Mouse (Mus musculus) splenic B cell, adult 2 months (primary cell): Measurements from ENCODE around the gene LTO1.
"Not testable (repeated sequence)": the region's sequence is repeated elsewhere in the genome, so short reads cannot be mapped to it uniquely, and the experiment has no call there.

ENCODE experiments used
- DNase-seq: peaks from one replicate; pipeline ENCODE4 v3.0.0-alpha.2; 2011; ENCODE audit warnings: low read depth, low spot score
- H3K27me3 ChIP-seq: 2 replicates; pipeline ENCODE4 v1.6.1; 2012; ENCODE audit warnings: mild to moderate bottlenecking, low read length, moderate library complexity, mixed read lengths; ENCODE audit not compliant: control insufficient read depth, poor library complexity, insufficient read depth, severe bottlenecking
- H3K36me3 ChIP-seq: 2 replicates; pipeline ENCODE4 v1.6.1; 2012; ENCODE audit warnings: mild to moderate bottlenecking, low read length, moderate library complexity, mixed read lengths; ENCODE audit not compliant: control insufficient read depth, poor library complexity, insufficient read depth, severe bottlenecking

LTO1 gene

DNA sequence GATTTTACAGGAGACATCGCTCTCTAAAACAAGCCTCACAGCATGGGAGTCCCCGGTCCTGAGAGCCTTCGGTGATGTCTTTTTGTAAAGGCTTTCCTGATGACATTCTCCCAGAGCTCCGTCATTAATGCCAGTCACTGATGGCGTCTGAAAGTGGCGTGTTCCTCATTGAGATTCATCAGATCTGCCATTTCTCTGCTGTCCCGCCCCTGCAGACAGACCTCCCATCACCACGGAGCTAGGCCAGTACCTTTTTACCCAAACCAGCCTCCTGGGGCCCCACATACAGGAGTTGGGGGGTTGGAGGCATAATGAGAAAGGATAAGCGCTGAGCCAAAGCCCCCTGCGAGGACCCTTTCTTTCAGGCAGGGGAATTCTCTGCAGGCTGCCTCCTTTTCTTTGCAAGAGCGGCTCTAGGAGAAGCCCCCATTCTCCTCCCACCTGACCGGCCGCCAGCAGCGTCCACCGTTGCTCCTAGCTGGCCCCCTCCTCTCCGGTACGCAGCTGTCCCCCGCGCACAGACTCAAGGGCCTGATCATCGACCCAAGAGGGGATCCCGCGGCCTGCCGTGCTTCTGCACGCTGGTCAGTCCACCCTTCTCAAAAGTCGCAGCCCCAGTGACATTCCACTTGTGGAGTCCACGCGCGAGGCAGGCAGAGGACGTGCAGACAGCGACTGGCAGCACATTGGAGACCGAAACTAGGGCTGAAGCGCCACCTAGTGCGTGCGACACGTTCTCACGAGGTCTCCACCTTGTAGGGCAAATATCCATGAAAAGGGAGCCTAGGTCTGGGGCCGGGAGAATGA is 19.4 kb upstream of the LTO1 start:
- DNase-seq = peak; percentile 66
- no peaks in the 10 kb centered on the region for H3K36me3 ChIP-seq
- 0 out of 2 replicates have a peak, but pooled peaks cover 3% of the 10 kb centered on the region for H3K27me3 ChIP-seq

DNA sequence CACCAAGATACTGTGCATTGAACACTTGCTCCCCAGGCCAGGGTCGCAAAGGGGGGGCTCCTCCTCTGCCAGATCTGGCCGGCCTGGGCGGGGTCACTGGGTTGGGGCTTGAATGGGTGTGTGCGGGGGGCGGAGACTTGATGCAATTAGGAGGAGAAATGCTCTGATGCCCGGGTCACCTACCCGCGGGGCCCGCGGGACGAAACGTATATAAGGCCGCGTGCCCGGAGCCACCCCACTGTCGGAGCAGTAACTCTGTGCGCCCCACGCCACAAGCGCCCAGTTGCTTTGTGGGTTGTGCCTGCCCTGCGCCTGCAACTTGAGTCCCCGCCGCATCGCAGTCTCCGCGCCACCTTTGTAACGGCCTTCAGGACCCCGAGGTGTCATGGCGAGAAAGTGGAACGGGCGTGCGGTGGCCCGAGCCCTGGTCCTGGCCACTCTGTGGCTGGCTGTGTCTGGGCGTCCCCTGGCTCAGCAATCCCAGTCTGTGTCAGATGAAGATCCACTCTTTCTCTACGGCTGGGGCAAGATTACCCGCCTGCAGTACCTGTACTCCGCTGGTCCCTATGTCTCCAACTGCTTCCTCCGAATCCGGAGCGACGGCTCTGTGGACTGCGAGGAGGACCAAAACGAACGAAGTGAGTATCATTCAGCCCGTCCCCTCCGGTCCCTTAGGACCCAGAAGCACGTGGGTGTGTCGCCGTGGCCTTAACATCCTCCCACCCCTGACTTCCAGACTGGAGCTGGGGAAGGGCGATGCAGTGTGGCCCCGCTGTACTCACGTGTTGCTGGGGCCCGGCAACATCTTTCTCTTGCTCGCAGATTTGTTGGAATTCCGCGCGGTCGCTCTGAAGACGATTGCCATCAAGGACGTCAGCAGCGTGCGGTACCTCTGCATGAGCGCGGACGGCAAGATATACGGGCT is 18.3 kb upstream of the LTO1 start, which contains the start of gene Fgf15:
Fgf15 (plus strand) TSS at position 238 of the 925 bp plus-strand sequence.
- 0 out of 2 replicates have a peak, but pooled peaks cover 3% of the 10 kb centered on the region for H3K27me3 ChIP-seq
- no peaks in the 10 kb centered on the region for H3K36me3 ChIP-seq
- no peak for DNase-seq

DNA sequence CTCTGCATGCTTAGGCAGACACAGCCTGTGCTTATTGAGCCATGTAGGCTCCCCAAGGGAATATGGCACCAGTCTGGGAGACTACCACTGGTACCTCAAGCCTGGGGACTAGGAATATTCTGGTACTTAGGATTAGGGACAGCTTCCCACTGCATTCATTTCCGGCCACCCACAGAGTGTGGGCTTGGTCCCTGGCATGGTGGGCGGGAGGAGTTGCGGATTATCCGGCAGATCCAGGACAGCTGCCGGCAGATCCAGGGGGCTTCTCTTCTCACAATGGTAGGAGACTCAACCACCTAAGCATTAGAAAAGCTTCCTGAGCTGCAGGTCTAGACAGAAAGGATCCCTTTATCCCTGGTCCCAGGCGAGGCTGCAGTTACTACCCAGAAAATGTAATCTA is 16.4 kb upstream of the LTO1 start:
- 0 out of 2 replicates have a peak, but pooled peaks cover 3% of the 10 kb centered on the region for H3K27me3 ChIP-seq
- H3K36me3 ChIP-seq = no peaks in the 10 kb centered on the region
- DNase-seq = no peak

DNA sequence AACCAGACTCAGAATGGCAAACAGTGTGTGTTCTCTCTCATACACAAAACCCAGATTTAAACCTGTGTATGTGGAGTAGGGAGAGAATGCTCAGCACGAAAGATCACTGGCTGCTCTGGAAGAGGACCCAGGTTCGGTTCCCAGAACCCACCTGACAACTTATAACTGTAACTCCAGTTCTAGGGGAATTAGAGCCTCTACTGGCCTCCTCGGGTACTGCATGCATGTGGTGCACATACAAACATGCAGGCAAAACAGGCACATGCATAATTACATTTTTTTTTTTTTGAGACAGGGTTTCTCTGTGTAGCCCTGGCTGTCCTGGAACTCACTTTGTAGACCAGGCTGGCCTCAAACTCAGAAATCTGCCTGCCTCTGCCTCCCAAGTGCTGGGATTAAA is 9.4 kb upstream of the LTO1 start:
- H3K27me3 ChIP-seq, H3K36me3 ChIP-seq: not testable (repeated sequence)
- peak; percentile 31 for DNase-seq

DNA sequence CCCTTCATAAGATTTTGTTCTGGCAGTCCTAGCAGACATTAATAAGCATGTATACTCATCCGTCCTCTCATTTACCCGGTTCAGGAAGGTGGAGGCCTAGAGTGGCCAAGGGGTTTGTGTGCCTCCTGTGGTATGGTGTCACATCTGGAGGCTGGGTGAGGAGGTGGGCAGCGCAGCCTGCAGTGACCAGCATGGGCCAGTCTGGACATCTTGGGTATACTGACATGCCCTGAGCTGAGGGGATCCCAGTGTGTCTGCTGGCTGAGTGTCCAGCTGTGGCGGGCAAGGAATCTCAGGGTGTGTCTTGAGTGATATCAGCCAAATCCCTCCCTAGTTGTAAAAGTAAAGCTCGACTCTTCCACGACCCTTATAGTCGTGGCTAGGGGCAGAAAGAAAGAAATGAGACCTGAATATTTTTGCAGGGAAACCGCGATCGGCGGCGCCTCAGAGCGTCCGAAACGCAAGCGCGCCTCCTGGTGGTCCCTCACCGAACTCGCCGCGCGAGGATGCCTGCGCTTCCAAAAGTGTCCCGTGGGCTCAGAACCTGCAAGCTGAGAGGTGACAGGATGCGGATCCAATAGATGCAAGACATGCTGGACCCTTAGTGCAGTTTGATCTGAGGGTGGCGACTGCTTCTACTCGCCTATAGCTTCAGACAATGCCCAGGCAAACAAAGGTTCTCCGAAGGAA is 8.0 kb upstream of the LTO1 start:
- DNase-seq = peak; percentile 76

DNA sequence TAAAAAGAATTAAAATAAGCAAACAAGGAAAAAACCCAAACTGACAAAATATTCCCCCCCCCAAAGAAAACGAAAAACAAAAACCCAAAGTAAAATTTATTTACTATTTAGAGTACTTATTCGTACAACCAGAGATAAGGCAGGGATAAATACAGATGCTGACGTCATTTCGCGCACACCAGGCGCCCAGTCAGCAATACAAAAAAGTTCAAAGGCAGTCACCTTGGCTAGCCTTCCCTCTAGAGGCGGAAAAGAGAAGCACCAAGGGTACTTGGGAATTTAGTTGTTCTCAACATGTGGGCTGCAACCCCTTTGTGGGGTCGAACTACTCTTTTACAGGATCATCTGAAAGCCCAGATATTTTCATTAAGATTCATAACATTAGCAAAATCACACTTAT is 7.1 kb upstream of the LTO1 start:
- peak; percentile 48 for DNase-seq
- no peaks in the 10 kb centered on the region for H3K27me3 ChIP-seq
- H3K36me3 ChIP-seq = no peaks in the 10 kb centered on the region

More for the DNA sequence above, 8.0 kb upstream of the LTO1 start:
- Histone ChIP-seq H3K36me3 (no peaks in the 10 kb centered on the region), H3K27me3 (no peaks in the 10 kb centered on the region)

DNA sequence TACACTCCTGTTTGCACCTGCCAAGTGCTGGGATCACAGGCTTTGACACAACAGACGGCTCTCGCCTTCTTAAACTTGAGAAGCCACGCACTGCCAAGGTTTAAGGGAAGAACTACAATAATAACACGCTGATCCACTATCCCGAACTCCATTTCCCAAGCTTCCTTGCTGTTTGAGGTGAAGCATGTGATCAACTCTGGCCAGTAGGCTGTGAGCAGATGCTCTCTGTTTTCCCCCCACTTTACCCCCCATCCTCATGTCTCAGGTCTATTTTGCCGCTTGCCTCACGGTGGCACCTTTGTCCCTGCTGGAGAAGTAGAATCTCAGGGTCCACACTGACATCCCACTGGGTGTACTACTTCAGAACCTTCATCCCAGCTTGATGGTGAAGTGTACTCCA is 6.2 kb upstream of the LTO1 start:
- Histone ChIP-seq H3K36me3 (no peaks in the 10 kb centered on the region), H3K27me3 (no peaks in the 10 kb centered on the region)
- DNase-seq = no peak

DNA sequence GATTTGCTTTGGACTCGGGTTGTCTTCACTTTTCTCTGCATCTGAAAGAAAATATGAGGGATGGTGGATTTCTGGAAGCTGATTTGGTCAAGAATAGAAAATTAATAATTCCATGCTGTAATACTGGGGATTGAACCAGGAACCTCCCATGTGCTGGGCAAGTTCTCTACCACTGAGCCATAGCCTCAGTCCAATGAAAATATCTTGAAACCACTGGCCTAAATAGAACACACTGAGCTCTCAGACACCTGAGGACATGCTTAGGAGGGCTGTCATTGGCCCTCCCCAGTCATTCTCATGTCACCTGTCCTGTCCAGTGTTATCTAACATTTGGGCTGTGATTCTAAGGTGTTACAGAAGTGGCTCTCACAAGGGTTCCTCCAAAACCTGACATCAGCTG is 3.8 kb upstream of the LTO1 start:
- DNase-seq = no peak
- no peaks in the 10 kb centered on the region for H3K36me3 ChIP-seq
- H3K27me3 ChIP-seq = no peaks in the 10 kb centered on the region

DNA sequence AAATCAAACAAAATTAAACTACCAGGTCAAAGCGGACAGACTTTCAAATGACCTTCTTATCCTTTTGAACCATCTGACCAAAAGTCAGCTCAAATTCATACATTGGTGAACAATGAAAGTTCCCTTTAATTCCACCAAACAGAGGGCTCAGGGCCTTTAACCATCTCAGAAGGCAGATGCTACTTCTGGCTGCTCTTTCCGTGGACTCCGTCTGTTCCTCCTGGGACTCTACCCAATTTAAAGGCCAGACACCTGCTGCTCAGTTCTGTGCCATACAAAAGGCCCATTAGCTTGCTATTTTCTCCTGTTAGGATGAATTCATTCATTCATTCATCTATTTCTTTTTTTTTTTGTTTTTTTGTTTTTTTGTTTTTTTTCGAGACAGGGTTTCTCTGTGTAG is 2.0 kb upstream of the LTO1 start:
- DNase-seq = no peak
- Histone ChIP-seq H3K27me3 (no peaks in the 10 kb centered on the region), H3K36me3 (no peaks in the 10 kb centered on the region)

DNA sequence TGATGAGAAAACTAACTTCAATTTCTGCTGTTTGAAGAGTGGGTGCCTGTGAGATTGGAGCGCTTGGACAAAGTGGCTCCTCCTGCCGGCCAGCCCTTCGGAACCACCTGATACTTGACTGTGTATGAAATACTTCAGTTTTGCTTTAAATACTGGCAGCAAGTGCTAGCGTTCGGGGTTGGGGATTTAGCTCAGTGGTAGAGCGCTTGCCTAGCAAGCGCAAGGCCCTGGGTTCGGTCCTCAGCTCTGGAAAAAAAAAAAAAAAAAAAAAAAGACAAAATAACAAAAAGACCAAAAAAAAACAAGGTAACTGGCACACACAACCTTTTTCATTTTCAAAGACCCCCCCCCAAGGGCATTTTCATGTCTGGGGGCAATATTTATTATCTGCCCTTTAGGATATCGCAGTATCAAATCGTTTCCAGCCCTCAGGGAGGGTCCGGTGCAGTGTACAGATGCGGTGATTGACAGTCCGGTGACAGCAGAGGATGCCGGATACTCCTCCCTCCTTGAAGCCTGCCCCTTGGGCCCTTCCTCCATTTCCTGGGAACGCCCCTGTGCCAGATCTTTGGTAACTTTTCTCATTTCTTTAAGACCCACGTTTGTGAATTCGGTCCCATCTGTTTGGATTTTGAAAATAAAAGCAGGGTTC is 478 bp upstream of the LTO1 start:
- DNase-seq = peak; percentile 54
- H3K36me3 ChIP-seq = no peaks in the 10 kb centered on the region; the same call in 1 of the 2 replicates
- H3K27me3 ChIP-seq = no peaks in the 10 kb centered on the region

DNA sequence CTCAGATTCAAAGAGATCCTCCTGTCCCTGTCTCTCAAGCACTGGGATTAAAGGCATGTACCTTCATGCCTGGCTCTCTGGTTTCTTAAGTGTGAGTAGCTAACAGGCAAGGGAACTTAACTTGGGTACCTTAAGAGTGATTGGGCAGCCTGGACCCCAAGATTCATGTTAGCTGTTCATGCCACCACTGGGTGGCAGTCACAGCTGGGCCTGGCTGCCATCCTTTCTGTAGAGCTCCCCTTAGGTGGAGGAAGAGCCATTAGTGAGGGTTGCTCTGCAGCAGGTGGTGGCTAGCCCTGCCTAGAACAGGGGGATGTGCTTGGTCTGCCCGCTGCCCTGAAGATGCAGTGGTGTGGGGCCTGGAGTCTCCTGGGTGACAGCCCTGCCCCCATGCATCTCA is 3.9 kb downstream of the LTO1 start:
- peaks cover 1% of the 10 kb centered on the region for H3K36me3 ChIP-seq
- H3K27me3 ChIP-seq = no peaks in the 10 kb centered on the region
- DNase-seq = no peak

DNA sequence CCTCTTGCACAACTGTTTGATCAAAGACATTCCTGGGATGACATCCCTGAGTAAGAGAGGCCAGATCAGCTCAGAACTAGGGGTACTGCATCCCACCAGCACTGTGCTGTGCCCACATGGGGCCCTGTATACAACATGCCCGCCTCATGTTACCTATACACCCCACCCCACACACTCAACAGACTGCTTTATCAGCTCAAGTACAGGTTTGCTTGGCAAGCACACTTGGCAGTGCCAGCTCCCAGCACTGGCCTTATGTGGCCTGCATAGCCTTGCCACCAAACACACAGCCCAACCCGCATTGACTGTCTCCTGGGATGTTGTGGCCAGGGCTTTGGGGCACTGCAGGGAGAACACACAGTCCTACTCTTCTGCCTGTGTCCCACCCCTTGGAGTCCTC is 12.7 kb downstream of the LTO1 start:
- H3K27me3 ChIP-seq = no peaks in the 10 kb centered on the region
- no peak for DNase-seq
- H3K36me3 ChIP-seq = peaks cover 4% of the 10 kb centered on the region; the same call in 1 of the 2 replicates

DNA sequence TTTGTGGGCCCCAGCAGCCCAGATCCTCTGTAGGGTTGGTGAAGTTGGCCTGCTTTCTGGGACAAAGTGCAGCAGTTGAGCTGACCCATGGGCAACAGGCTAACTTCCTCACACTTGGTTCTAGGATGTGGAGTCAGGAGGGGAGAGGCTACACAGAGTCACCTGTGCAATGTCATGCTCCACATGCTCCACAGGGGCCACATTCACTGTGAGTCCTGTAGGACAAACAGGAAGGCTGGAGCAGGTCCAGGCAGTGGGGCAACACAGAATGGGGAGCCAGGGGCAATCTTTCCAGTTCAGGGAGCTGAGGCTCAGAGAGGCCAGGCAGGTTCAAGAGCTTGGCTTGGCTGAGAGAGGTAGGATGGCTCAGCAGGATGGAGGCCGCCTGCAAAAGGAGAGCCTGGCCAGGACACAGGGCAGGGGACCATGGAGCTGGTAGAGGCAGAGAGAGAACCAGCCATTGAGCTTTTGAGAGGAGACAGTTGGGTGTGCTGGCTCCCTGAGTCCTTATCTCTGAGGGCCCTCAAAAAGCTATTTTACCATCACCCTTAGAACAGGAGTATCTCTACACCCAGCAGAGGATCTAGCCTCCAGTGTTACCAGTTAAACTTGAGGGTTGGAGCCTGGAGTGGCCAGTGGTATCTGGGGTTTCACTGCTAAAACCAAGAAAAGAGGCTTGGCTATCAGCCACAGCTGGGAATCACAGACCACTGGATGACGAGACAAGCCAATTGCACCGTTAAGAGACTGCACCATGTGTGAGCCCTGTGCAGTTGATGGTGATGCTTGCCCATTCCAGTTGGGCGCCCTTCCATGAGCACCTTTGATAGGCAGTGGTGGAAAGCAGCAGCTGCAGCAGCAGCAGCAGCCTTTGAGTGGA is 13.3 kb downstream of the LTO1 start:
- Histone ChIP-seq H3K27me3 (no peaks in the 10 kb centered on the region), H3K36me3 (peaks cover 2% of the 10 kb centered on the region; the same call in 1 of the 2 replicates)
- DNase-seq = no peak
